Mouse (Mus musculus) megakaryocyte, embryonic 14.5 days (primary cell): ENCODE results near the gene Dlg1.

Experiments used
- FLI1 ChIP-seq: IDR thresholded peaks from 2 replicates; pipeline ENCODE4 v1.6.1; 2012; ENCODE audit warnings: low read length, inconsistent platforms, mixed read lengths
- GATA1 ChIP-seq: IDR thresholded peaks from 3 replicates; pipeline ENCODE4 v1.6.1; 2012; ENCODE audit warnings: mixed read lengths, low read length, inconsistent platforms, borderline replicate concordance

GRCm38 (mm10) chr16:31697341-31697740 lies 34.1 kb downstream of the Dlg1 start:
- TF ChIP-seq GATA1 (no peak), FLI1 (no peak)
